Mouse (Mus musculus) G1E (cell line): ENCODE measurements around the gene Slc48a1.

Source experiments
- CTCF ChIP-seq: IDR thresholded peaks from 2 replicates; pipeline ENCODE4 v1.5.1; 2012; ENCODE audit warnings: low read depth, low read length, inconsistent platforms, mixed read lengths
- GATA1 ChIP-seq: IDR thresholded peaks from 2 replicates; pipeline ENCODE4 v1.6.1; 2012; ENCODE audit warnings: borderline replicate concordance, low read length, inconsistent platforms, mixed read lengths

DNA sequence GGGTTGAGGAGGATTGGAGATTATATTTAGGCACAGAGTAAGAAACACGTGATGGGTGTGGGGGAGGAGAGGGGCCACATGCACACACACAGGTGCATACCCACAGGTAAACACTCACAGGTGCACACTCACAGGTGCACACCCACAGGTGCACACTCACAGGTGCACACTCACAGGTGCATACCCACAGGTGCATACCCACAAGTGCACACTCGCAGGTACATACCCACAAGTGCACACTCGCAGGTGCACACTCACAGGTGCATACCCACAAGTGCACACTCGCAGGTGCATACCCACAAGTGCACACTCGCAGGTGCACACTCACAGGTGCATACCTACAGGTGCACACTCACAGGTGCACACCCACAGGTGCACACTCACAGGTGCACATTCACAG lies 32.1 kb downstream of the Slc48a1 start:
- TF ChIP-seq CTCF (no peak), GATA1 (no peak)
